Mouse (Mus musculus) ES-E14 (cell line): ENCODE measurements around the gene Prkcb. TPM values are rescaled to one million over a fixed set of nuclear protein-coding genes. Genes with fewer than 3 reads are reported as not detected.

Experiments used
- DNase-seq: peaks from one replicate; pipeline ENCODE4 v3.0.0-alpha.2; 2013; ENCODE audit warnings: low read depth, low spot score
- H3K27ac ChIP-seq: 2 replicates; pipeline ENCODE4 v1.5.1; 2012; ENCODE audit warnings: low read depth, mild to moderate bottlenecking, low read length, moderate library complexity, mixed read lengths; ENCODE audit not compliant: poor library complexity, insufficient read depth, severe bottlenecking
- H3K36me3 ChIP-seq: 2 replicates; pipeline ENCODE4 v1.6.1; 2012; ENCODE audit warnings: mild to moderate bottlenecking, low read length, moderate library complexity, mixed read lengths; ENCODE audit not compliant: control insufficient read depth, poor library complexity, insufficient read depth, severe bottlenecking
- H3K4me1 ChIP-seq, 2 experiments: fragments of 150-350 bp in 1 of 2; sonication (generic) in 1 of 2; 2 replicates each; pipeline ENCODE4 v1.6.1; 2012; ENCODE audit warnings: low read length in 2 of 2, mild to moderate bottlenecking in 1 of 2, mixed read lengths in 1 of 2; ENCODE audit not compliant: control insufficient read depth in 2 of 2, insufficient read depth in 2 of 2, poor library complexity in 1 of 2
- H3K4me3 ChIP-seq, 2 experiments: fragments of 150-350 bp in 1 of 2; sonication (generic) in 1 of 2; 2 replicates each; pipeline ENCODE4 v1.5.1; 2012; ENCODE audit warnings: low read length in 2 of 2, low read depth in 1 of 2, mild to moderate bottlenecking in 1 of 2, mixed read lengths in 1 of 2; ENCODE audit not compliant: insufficient read depth in 1 of 2, poor library complexity in 1 of 2, severe bottlenecking in 1 of 2
- H3K9ac ChIP-seq: 2 replicates; pipeline ENCODE4 v1.6.1; 2012; ENCODE audit warnings: low read depth, mild to moderate bottlenecking, low read length, mixed read lengths; ENCODE audit not compliant: poor library complexity, insufficient read depth, severe bottlenecking
- H3K9me3 ChIP-seq: fragments of 150-350 bp; sonication (generic); 2 replicates; pipeline ENCODE4 v1.6.1; 2012; ENCODE audit warnings: low read depth, mild to moderate bottlenecking, low read length; ENCODE audit not compliant: control insufficient read depth, insufficient read depth
- CHD2 ChIP-seq: IDR thresholded peaks from 2 replicates; pipeline ENCODE4 v1.6.1; 2014; ENCODE audit warnings: mild to moderate bottlenecking, low read depth, low read length, inconsistent platforms
- HCFC1 ChIP-seq: IDR thresholded peaks from 2 replicates; pipeline ENCODE4 v1.6.1; 2012; ENCODE audit warnings: low read length, inconsistent platforms, borderline replicate concordance; ENCODE audit not compliant: insufficient read depth
- MAFK ChIP-seq: IDR thresholded peaks from 2 replicates; pipeline ENCODE4 v1.6.1; 2014; ENCODE audit warnings: mild to moderate bottlenecking, low read depth, low read length, inconsistent platforms; ENCODE audit not compliant: insufficient read depth
- ZC3H11A ChIP-seq: IDR thresholded peaks from 2 replicates; pipeline ENCODE4 v1.6.1; 2012; ENCODE audit warnings: low read depth, mild to moderate bottlenecking, inconsistent platforms, low read length, borderline replicate concordance
- ZNF384 ChIP-seq: IDR thresholded peaks from 2 replicates; pipeline ENCODE4 v1.6.1; 2012; ENCODE audit warnings: low read depth, low read length, inconsistent platforms
- in situ Hi-C, 2 experiments: fragments of 600-800 bp; cut with MboI; formaldehyde crosslinking; loops; one replicate each; pipeline ENCODE4 v1.15.1; 2025; ENCODE audit warnings: low sequenced_read_pairs in 2 of 2, inconsistent platforms in 1 of 2; ENCODE audit not compliant: unreplicated experiment in 2 of 2
- total RNA-seq: library from RNA; depleted of rRNA; stranded (reverse); fragments of 300-350 nt; gene quantifications from 2 replicates; pipeline ENCODE4 v1.2.3, GENCODE M21; 2012

Gene Prkcb
- total RNA-seq, 1 experiment = 6.1 TPM

DNA sequence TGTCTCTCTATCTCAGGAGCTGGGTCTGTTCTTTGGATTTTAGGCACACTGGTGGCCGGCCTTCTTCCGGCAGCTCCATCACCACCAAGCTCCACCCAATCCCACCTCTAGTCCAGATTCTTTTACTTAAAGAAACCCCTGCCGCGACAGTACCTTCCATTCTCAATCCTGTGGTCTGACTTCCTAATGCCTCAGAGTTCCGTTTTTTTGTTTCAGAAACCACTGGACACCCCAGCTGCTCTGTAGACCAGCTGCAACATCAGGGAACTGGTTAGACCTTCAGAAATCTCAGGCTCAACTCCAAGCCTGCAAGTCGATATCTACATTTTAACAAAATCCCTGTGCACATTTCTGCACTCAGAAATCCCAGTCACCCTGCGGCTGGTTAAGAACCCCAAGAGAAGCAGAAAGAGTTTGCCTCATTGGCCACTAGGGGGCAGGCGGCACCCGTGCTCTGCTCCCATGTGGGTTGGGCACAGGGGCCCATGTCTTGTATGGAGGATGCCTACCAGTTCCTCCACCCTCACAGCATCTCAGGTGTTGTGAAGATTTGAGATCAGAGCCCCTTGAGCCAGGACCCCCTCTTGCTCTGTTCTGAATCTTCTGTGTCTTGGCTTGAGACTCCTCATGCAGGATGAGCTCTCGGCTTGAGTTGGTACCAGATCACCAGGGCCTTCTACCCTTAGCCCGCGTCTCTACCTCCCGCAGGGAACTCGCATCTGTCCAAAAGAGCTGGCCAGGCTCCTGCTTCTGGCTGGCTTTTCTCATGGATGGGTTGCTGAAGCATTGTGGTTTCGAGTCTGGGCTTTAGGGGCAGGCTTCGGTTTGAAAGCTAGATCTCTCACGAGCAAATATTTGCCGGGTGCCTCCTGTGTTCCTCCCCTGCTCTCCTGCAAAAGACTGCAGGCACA lies 182.1 kb downstream of the Prkcb start:
- no peaks in the 10 kb centered on the region for H3K9me3 ChIP-seq
- in situ Hi-C loops = loop anchor here in 1 of 2 experiments (5.0 to 25.0 kb wide), 2 partner anchors 208 to 452 kb away; no protein-coding TSS in a partner anchor
- H3K4me3 ChIP-seq = no peak overlapping the region
- peak; percentile 63 for DNase-seq
- no peaks in the 10 kb centered on the region for H3K36me3 ChIP-seq
- H3K4me1 ChIP-seq = no peaks in the 10 kb centered on the region
- TF ChIP-seq HCFC1 (no peak), ZC3H11A (peak; percentile 93)
- H3K9ac ChIP-seq = no peak overlapping the region
- H3K27ac ChIP-seq = no peak overlapping the region

DNA sequence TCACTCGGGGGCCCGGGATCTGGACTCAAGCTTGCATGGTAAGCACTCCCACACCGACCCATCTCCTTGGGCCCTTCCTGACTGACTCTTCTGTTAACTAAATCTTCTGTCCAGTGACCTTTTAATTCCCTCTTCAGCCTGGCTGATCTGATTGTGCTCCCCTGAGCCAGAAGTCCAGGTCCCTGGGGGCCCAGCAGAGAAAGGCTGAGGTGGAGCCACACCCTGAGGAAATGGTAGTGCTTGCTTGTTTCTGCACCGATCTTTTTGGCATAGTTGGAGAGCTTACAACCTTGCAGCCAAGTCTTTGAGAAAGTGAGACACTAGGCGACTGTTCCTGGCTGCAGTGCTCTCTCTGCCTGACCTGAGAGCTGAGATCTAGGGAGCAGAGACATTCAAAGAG lies 183.7 kb downstream of the Prkcb start:
- H3K36me3 ChIP-seq = no peaks in the 10 kb centered on the region
- no peak for DNase-seq
- H3K27ac ChIP-seq = no peak overlapping the region
- peaks cover 2 to 3% of the 10 kb centered on the region in 2 experiments; a peak in 1 of 4 replicates for H3K4me1 ChIP-seq
- no peaks in the 10 kb centered on the region for H3K9me3 ChIP-seq
- no peak overlapping the region for H3K4me3 ChIP-seq
- in situ Hi-C loops = loop anchor here in 1 of 2 experiments (5.0 to 25.0 kb wide), 2 partner anchors 210 to 450 kb away; no protein-coding TSS in a partner anchor
- TF ChIP-seq ZC3H11A (no peak), ZNF384 (no peak), HCFC1 (no peak), MAFK (no peak), CHD2 (no peak)
- H3K9ac ChIP-seq = no peak overlapping the region

DNA sequence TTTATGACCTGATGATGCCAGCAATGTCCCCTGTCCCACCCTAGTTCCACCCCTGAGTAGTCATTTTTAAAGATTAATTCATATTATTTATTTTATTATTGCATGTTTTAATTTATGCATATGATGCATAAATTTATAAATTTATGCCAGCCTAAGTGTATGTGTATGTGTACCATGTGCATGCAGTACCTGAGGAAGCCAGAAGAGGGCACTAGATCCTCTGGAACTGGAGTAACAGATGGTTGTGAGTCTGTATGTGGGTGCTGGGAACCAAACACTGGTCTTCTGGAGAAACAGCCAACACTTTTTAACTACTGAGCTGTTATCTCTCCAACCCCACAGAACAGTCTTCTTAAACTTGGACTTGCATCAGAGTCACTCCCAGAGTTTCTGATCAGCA lies 186.5 kb downstream of the Prkcb start:
- H3K36me3 ChIP-seq = no peaks in the 10 kb centered on the region
- in situ Hi-C loops = no loop called here
- no peak overlapping the region for H3K9ac ChIP-seq
- H3K4me3 ChIP-seq = no peak overlapping the region
- H3K27ac ChIP-seq = no peak overlapping the region
- H3K4me1 ChIP-seq = peaks cover 5 to 6% of the 10 kb centered on the region in 2 experiments
- TF ChIP-seq ZNF384 (no peak), ZC3H11A (peak; percentile 20; the same call in 1 of the 2 replicates), MAFK (no peak)
- no peaks in the 10 kb centered on the region for H3K9me3 ChIP-seq
- no peak for DNase-seq

DNA sequence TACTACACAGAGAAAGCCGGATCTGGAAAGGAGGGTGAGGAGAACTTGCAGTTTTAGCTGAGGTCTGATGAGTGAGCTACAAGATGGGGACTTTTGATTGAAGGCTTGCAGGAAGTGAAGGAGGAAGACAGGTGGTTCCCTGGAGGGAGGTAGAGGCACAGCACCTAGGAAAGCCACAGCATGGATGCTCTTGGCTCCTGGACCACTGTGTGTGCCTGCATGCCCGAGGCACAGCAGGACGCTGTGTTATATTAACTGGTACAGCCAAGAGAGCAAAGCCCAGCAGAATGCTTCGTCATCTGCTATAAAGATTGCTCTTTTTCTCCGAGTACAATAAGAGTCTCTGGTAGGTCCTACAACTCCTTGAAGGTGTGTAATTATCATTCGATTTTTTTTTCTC lies 188.1 kb downstream of the Prkcb start:
- in situ Hi-C loops = no loop called here
- no peak overlapping the region for H3K4me3 ChIP-seq
- TF ChIP-seq MAFK = no peak
- no peak for TF ChIP-seq ZNF384
- TF ChIP-seq ZC3H11A = no peak
- no peak for TF ChIP-seq HCFC1
- TF ChIP-seq CHD2 = no peak
- H3K9ac ChIP-seq = no peak overlapping the region
- no peak overlapping the region for H3K27ac ChIP-seq
- H3K36me3 ChIP-seq = no peaks in the 10 kb centered on the region
- DNase-seq = no peak
- H3K4me1 ChIP-seq = peaks cover 5 to 6% of the 10 kb centered on the region in 2 experiments
- H3K9me3 ChIP-seq = no peaks in the 10 kb centered on the region

DNA sequence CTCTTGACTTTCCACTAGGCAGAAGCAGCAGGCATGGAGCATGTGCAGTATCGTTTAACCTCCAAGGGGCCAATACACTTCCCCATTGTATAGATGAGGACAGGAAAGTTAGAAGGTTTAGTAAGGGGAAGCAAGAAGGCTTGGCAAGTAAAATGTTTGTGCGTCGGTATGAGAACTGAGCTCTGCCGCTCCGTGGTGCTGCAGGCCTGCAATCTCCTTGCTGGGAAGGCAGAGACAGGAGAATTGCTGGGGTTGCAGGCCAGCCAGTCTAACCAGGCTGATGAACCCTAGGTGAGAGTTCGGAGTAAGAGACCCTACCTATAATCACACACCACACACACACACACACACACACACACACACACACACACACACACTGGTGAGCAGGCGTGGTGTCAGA lies 188.6 kb downstream of the Prkcb start:
- TF ChIP-seq MAFK (no peak), ZC3H11A (no peak), ZNF384 (no peak), CHD2 (no peak), HCFC1 (no peak)
- no peaks in the 10 kb centered on the region for H3K36me3 ChIP-seq
- no peak overlapping the region for H3K9ac ChIP-seq
- peaks cover 5 to 6% of the 10 kb centered on the region in 2 experiments for H3K4me1 ChIP-seq
- no peaks in the 10 kb centered on the region for H3K9me3 ChIP-seq
- no peak overlapping the region for H3K4me3 ChIP-seq
- in situ Hi-C loops = no loop called here
- H3K27ac ChIP-seq = no peak overlapping the region
- DNase-seq = no peak
